13 mouse cellular contexts compared by ENCODE assay signal in the genomic region with DNA sequence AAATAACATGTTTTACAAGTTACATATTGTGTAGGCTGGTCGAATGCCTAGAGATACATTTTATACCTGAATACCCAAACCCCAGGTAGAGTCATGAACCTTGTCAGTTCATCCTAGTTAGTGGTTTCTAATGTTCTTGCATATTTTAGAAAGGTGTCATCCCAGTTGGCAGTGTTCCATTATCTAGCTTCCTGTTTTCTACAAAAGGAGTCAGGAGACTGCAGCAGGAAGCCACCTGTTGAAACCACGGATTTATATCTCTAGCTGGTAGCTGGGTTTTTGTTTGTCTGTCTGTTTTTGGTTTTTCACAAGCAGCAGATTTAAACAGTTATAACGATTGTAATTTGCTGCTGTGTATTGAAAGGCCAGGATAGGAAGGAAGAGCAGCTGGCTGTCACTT.
DNase-seq lines count a peak whose midpoint lies in the region; ATAC-seq lines count a peak whose summit lies in the region.
"Had no signal": no experiment of that assay in that cellular context is flagged by ENCODE, and none has a peak within 500 bp of the region (broad histone marks: within the 10 kb centered on the region; RNA-seq: fewer than 3 reads in every experiment).

No protein-coding gene starts in this region.

- intact Hi-C loops in heart, postnatal 25 days (cut with DNase I) = no loop called here

- peak; percentile 89 for ATAC-seq in CD4-positive, CD25-positive, alpha-beta regulatory T cell, adult 4 months
- peak; percentile 73 for ATAC-seq in activated CD4-positive, CD25-positive, alpha-beta regulatory T cell, adult 4 months
- 0 out of 2 replicates have a peak, but pooled peaks have one; percentile 22 for ATAC-seq in megakaryocyte-erythroid progenitor cell, adult 5-6 weeks (replicated peaks; ENCODE audit: low FRiP score, low TSS enrichment, poor library complexity, severe bottlenecking)
- ATAC-seq: forebrain, embryonic 14.5 days; intestine, embryonic 15.5 days had no signal

- DNase-seq in kidney, postnatal 14 days = peak; percentile 7
- no peak for DNase-seq in kidney, postnatal 10 days
- DNase-seq in adrenal gland, adult 2 months = no peak
- DNase-seq in heart, postnatal 25 days (ENCODE audit: low spot score) = no peak
- DNase-seq: cerebellum, adult 11 months; layer of hippocampus, adult 9-11 months; liver, embryonic 13.5 days; thymus, adult 2 months had no signal

Comparison
In these comparisons a context has a peak if more than half of its experiments do, and no peak if none do; other contexts are left out.
1. ATAC-seq: peak in every context shown above with its lines; median percentile 89 in CD4-positive, CD25-positive, alpha-beta regulatory T cell, adult 4 months; 73 in activated CD4-positive, CD25-positive, alpha-beta regulatory T cell, adult 4 months; 22 in megakaryocyte-erythroid progenitor cell, adult 5-6 weeks.